Mouse (Mus musculus) CD8-positive naive resting alpha-beta T cell, adult 2 months (primary cell): ENCODE data around the gene Zbtb44.
"Not testable (repeated sequence)": the region's sequence is repeated elsewhere in the genome, so short reads cannot be mapped to it uniquely, and the experiment has no call there.

Experiments used
- DNase-seq, 2 experiments: peaks; one replicate each; pipeline ENCODE4 v3.0.0; 2022; ENCODE audit warnings: low read depth in 2 of 2, low spot score in 2 of 2

Zbtb44 gene

DNA sequence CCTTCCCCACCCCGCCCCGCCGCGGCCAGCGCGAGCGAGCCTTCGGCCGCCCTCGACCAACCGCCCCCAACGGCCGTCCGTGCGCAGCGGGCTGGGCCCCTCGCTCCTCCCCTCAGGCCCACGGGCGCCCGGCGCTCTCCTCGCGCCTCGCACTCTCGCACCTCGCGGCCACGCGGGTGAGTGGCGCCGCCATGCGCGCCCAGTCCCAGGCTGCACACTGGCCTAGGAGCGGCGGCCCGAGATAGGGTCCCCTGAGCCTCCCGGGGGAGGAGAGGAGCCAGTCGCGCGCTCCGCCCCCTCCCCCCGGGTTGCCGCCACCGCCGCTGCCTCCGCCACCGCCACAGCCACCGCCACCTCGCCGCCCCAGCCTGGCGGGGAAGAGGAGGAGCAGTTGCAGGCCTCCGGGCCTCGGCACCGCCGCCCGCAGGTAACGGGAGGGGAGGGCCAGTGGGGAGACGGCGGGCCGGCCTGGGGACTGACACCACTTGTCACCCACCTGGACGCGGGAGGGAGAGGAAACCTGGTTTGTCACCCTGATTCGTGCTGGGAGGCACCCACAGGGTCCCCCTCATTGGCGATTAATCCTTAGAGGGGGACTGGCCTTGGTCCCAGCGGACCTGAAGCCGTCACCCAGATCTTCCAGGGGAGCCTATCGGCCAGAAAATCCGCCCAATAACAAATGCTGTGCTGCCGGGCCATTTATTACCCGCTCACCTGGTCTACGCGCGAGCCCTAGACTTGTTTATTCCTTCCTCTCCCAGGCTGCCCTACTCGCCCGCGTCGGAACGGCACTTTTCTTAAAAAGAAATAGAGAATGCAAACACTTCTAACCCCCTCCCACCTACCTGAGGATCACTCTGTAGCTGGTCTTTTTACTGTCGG lies at the start of gene Zbtb44:
Gene Zbtb44, plus strand, starts transcription at position 113 of the 882 bp plus-strand sequence.
- DNase-seq, result peak; percentile 60 to 68

DNA sequence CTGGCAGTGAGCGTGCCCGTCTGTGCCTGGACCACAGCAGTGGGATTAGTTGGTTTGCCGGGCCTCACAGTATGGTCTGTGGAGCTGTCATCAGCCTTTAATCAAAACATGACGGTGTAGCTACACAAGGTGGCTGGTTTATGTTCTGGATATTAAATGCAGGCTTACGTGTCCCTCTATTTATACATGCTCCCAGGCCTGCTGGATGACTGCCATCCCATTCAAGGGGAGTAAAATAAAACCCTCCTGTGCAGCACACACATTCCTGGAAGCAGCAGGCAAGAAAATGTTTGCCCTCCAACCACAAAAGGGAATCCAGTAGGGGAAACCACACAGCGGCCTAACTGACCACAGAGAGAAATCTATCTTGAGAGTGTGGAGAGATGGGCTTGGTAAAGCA lies 44.7 kb upstream of the Zbtb44 start:
- DNase-seq, result no peak

DNA sequence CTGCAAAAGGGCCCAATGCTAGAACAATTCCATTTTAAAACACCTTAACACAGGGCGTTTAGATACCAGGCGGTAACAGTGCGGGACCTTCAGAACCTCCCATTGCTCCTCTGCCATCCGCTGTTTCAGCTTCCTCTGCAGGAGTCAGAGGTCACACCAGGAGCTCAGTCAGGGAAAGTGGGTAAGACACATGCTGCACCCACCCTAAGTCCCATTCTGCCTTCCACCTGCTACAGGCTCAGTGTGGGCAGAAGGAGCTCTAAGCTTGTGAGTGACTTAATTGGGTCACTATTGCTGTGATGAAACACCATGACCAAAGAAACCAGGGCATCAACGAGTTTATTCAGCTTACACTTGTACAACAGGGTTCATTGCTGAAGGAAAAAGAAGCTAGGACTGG lies 37.3 kb upstream of the Zbtb44 start:
- DNase-seq, result no peak

DNA sequence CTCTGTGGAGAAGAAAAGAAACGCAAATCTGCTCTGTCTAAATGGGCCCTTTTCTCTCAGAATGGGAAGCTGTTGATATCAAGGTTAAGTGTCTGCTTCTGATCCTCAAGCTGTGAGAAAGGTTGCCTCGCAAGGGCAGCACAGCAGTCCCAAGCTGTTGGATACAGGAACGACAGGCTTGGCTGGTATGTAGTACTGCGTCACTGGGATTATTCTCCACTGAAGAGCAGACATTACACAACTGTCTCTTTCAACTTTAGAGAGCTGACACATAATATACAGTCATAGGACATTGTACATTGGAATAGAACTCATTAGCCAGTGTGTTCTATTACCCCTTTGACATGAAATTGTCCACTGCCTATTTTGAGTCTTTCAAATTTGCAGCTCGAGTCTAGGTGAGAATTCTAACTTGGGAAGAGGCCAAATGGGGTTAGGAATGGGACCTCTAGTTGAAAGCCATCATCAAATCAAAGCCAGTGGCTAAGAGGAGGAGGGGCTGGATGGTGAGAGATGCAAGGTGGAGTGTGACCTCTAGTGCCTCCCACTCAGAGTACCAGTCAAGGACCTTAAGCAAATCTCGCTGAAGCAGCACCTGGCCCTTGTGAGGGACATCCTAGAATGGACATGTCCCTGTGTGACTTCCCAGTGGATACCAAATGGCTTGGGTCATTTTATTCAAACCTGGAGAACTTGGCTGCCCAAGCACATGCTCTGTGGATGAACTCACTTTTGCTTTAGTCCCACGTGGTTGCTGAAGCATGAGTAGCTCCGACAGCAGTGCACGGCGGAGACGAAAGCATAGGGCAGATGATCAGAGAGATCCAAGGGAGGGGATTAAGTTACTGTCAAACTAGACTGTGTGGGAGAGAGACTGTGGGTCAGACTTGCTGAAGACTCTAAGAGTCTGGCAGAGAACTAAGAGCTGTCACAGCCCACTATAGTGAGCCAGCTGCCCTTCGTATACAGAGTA lies 33.6 kb upstream of the Zbtb44 start:
- no peak for DNase-seq

DNA sequence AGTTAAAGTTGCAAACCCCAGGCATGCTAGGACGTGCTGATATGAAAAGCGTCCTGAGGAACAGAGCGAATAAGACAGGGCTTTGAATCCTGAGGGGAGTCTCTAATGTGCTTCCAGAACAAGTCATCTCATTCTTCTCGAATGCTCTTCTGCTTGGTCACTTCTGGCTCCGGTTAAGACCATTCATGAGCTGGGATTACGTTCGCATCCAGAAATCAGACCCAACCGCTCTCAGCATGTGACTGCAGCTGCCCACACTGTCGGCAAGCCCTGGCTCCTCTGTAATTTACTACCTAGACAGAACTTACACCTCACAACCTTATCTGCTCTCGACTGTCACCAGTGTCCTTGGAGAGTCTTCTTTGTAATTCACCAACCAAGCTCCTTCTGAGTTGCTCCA lies 29.8 kb upstream of the Zbtb44 start:
- no peak for DNase-seq

DNA sequence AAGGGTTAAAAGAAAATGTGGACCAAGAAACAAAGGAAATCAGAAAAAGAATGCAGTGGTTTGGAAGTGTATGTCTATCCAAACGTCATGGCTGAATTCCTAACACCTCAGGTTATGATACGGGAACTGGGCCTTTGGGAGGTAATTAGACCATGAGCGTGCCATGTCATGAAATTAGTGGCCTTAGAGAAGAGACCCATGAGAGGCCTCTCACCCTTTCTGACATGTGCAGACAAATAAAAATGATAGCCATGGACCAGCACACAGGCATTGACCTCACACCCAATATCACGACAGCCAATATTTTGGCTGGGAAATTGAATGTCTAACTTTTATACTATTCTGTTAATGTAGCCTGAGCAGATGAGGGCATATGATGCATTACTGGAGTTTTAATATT lies 27.9 kb upstream of the Zbtb44 start:
- DNase-seq, result no peak

DNA sequence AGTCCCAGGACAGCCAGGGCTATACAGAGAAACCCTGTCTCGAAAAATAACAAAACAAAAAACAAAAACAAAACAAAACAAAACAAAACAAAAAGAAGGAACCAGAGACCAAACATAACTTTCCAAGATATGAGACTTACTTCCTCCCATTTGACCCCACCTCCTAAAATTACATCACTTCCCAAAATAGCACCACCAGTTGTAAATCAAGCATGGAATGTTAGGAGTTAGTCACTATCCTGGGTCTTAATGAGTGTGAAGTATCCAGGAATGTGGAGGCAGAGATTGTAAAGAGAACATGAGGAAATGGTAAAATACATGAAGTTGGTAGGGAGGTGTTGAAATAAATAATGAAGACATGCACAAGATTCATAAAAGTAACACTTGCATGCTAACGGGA lies 21.1 kb upstream of the Zbtb44 start:
- no peak for DNase-seq

DNA sequence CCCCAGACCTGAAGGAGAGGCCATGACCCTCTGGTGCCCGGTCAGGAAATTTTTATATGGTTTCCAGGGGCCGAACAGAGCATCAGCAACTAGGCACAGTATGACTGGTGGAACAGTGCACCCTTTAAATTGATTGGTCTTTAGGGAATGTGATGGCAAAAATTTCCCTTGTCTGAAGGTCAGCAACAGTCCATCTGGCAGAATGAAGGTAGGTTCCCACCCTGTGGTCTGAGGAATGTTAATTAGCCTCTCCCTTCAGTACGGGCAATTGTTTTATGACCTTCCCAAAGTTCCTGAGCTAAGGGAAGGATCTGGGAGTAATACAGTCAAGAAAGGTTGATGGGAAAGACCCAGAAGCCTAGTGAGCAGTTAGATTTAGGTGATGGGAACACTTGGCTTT lies 20.4 kb upstream of the Zbtb44 start:
- no peak for DNase-seq

DNA sequence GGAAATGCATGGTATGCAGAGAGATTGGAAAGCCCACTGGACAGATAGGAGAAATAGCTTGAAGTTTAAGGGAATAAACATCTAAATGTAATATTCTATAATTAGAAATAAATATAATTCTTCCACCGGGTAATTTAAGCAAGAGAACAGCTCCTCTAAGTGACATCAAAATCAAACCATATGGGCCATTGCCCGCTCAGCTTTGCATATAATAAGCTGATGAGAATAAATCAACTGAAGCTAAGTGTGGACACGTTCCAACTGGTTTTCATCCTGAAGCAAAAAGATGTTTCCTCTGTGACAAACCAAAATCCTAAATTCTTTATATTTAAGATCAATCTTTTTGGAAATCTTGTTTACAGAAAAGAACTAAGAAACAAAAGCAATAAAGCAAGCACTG lies 19.7 kb upstream of the Zbtb44 start:
- no peak for DNase-seq

DNA sequence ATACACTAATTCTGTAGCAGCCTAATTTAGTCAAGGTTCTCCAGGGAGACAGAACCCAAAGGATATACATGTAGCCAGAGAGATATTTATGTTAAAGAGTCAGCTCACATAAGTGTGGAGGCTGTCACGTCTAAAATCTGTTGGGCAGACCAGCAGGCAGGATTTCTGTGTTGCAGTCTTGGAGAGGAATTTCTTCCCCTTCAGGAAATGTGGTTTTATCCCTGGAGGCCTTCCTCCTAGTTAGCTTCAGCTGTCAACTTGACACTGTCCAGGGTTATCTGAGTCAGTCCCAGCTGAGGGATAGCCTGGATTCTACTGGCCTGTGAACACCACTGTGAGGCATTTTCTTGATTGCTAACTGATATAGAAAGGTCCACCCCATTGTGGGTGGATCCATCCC lies 18.9 kb upstream of the Zbtb44 start:
- no peak for DNase-seq

DNA sequence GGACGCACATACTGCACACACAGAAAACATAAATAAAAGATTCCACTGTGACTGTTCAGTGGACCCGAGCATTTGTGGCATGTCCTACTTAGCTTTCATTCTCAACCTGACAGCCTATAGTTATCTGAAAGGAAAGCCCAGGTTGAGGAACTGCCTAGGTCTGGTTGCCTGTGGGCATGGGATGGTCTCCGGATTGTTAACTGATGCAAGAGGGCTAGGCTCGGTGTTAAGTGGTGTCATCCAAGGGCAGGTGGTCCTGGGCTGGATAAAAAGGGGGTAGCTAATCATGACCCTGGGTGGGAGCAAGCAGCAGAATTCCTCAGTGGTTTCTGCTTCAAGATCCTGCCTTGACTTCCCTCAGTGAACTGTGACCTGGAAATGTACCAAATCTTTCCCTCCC lies 17.8 kb upstream of the Zbtb44 start:
- no peak for DNase-seq

DNA sequence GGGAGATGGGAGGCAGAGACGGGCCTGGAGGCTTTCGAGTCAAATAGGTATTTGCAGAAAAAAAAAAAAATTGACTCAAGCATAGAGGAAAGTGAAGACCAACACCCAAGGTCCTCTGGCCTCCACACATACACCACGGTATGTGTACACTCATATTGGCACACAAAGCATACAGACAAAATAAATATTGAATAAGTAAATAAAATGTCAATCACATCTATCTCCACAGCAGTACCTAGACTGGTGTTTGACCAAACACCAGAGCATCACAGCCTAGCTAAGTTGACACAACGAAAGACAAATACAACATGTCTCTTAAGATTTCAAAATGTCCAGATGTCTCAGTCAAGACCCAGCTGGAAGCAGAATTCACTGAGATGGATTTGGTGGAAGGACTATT lies 17.0 kb upstream of the Zbtb44 start:
- no peak for DNase-seq

DNA sequence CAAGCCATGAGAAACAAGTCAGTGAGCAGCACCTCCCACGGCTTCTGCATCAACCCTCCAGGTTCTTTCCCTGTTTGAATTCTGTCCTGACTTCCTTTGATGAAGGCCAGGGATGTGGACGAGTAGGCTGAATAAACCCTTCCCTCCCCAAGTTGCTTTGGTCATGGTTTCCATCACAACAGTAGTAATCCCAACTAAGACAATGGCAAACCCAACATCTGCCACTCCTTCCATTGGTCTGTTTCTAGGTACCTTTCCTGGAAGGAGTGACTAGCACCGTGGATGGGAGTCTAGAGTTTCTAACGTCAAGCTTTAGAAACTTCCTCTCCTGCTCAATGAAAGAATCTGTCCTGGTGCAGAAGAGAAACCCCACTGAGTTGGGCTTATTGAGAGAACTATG lies 12.8 kb upstream of the Zbtb44 start:
- no peak for DNase-seq

DNA sequence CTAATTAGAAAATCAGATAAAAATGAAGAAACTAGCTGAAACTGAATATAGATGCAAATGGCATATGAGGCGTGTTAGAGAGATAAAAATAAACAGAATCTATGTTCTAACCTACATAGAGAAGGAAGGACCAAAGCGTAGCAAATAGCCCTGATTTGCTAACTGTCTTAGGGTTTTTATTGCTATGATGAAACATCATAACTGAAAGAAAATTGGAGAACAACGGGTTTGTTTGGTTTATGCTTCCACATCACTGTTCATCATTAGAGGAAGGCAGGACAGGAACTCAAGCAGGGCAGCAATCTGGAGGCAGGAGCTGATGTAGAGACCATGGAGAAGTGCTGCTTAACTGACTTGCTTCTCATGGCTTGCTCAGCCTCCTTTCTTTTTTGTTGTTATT lies 12.3 kb upstream of the Zbtb44 start:
- no peak for DNase-seq

DNA sequence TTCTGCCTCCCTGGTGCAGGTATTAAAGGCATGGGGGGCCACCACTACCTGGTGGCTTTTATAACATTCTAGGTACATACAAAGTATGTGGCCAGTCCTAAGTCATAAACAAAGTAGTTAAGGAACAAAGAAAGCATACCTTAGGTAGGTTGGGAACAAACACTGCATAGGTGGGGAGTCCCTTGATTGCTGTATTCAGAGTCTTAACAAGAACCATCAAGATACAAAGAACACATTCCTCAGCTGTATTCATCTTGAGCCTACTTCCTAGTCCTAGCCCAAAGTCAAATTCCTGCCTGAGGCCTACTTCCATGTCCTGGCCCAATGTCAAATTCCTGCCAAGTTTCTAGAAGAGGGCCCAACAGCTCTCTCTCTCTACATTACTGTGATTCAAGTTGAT lies 11.7 kb upstream of the Zbtb44 start:
- no peak for DNase-seq

DNA sequence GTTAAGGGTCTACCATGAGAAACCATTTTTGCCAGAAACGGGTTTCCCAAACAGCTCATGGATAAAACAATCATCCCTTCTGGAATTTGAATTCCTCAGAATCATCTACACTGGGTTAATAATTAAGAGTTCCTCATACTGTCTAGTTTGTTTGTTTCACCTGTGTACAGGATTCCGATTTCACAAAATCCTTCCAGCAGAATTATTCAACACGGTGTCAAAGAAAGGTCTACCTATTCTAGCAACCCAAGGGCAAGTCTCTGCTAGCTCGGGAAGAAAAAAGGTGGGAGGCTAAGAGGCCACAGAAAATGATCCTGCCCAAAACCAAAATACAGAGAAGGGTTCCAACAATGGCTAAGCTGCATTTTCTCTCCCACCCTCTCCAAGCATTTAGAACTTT lies 2.2 kb upstream of the Zbtb44 start:
- DNase-seq, result no peak

DNA sequence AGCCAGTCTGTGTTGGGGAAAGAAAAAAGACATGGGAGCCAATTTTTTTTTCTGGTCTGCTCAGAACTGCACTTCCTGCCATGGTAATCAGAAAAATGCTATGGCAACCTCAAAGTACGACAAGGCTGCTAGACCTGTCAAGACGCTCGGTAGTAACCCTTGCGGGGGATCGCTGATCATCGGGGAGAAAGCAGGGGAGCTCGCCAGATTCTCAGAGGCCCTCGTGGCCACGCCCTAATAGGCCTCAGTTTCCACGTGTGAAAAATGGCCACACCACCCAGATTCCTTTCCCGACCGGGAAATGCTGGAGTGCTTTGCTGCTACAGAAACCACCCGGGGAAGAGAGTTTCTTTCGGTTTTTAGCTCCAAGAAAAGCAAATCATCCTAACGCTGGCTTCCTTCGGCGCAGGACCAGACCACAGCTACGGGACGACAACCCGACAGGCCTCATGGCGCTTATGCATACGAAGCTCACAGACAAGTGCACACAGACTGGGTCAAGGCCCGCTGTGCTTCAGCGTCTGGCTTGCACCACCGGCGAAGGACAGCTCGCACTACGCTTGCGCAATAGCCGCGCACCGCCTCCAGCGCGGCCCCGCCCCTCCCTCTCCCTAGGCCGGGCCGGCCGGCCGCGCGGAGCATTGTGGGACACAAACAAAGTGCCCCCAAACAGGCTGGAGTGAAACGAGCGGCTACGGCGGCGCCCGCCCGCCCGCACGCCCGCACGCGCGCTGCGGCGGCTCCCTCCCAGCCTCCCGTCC lies 513 bp upstream of the Zbtb44 start:
- DNase-seq, result peak; percentile 85 to 90

DNA sequence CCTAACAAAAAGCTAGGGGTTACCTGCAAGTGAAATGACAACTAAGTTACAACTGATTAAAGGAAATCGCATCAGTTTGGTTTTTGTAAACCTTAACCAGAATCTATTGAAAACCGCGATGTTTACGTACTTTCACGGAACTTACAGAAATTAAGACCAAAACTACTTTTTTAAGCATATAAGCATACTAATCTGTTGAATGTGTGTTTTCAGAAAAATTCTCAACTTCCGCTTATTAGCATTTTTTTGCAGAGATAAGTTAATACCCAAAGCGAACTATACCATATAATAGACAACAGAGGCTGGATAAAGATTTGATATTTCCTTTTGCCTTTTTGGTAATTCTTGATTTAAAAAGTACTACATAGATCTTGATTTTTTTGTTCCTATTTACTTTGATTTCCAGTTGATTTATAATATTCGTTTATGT lies 985 bp downstream of the Zbtb44 start:
- DNase-seq, result no peak

DNA sequence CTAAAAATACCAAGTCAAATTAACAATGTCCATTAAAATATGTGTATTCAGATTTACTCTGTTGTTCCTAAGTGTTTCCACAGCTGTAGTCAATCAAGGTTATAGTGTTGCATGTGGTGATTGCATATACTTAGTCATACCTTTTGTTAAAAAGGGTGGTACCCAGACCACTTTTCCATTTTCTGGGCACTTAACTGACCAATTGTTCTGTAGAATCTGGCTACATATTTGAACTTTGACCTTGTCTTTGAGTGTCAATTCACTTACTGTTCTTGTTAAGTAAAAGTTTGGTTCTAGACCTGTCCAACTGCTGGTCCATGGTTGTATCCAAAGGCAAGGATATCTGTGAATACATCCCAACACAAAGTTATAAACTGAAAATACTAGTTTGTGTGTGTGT lies 2.1 kb downstream of the Zbtb44 start:
- no peak for DNase-seq

DNA sequence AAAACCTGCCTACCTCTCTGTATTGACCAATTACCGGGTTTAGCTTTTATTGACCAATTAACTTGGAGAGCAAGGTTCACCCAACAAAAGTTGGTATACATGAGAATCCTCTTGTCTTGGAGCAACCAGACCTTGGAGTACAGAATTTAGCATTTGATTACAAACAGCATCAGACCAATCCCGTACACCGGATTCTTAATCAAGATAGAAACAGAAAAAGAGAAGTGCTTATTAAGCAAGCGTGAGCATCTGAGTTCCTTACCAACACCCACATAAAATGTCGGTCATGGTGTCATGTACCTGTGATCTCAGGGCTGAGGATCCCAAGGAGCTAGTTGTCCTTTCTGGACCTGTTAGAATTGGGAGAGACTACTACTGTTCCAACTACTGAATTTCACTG lies 19.8 kb downstream of the Zbtb44 start:
- no peak for DNase-seq

DNA sequence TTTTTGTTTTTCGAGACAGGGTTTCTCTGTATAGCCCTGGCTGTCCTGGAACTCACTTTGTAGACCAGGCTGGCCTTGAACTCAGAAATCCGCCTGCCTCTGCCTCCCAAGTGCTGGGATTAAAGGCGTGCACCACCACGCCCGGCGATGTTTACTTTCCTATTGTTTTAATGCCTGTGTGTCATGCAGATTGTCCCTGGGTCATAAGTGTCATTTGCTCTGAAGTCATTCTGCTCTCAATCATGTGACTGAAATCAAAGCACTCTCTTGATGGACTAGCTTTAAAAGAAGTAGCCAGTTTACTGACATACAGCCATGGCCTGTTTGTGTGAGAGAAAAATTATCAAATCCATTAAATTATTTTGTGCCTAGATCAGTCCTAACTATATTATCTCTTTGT lies 21.1 kb downstream of the Zbtb44 start:
- DNase-seq, result not testable (repeated sequence)
